Mouse (Mus musculus) MEL (cell line): ENCODE measurements around the gene Catsper1.

Source experiments
- CHD1 ChIP-seq: IDR thresholded peaks from 2 replicates; pipeline ENCODE4 v1.6.1; 2012; ENCODE audit warnings: low read depth, mild to moderate bottlenecking, inconsistent platforms, low read length, improper control_type of control experiment
- CTCF ChIP-seq, 3 experiments: IDR thresholded peaks in 2 of 3; conservative IDR thresholded peaks in 1 of 3; 2 replicates each; pipeline ENCODE4 v1.5.1; 2011 to 2012; ENCODE audit warnings: low read length in 3 of 3, low read depth in 2 of 3, mild to moderate bottlenecking in 2 of 3, improper control_type of control experiment in 1 of 3, inconsistent platforms in 1 of 3, mixed read lengths in 1 of 3, moderate library complexity in 1 of 3; ENCODE audit not compliant: control insufficient read depth in 1 of 3, insufficient read depth in 1 of 3, poor library complexity in 1 of 3, severe bottlenecking in 1 of 3
- EP300 ChIP-seq, 2 experiments: IDR thresholded peaks; 2 replicates each; pipeline ENCODE4 v1.6.1; 2011; ENCODE audit warnings: improper control_type of control experiment in 2 of 2, low read length in 2 of 2, low read depth in 1 of 2, mild to moderate bottlenecking in 1 of 2
- KAT2A ChIP-seq: conservative IDR thresholded peaks from 2 replicates; pipeline ENCODE4 v1.6.1; 2012; ENCODE audit warnings: low read depth, low read length, improper control_type of control experiment, inconsistent platforms

DNA sequence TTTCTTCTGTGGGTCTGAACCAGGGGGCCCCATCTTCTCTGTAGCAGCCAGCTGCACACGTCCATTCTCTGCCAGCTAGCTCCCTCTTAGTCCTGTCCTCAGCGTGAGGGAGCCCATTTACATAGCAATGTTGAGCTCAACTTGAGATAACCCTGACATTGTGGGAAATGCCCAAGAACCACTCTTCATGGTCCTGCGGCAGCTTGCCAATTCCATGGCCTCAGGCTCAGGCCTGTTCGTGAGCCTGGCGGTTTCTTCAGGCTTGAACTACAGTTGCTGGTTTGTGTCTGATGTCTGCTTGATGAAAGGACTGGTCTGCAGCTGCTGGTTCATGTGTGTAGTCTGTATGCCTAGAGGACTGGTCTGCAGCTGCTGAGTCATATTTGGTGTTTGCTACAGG, 800 bp upstream of the Catsper1 start:
- TF ChIP-seq KAT2A (no peak), CTCF (IDR thresholded peaks at IDR 0.05 in 2 of 3, conservative IDR thresholded peaks at IDR 0.05 in 1 of 3; ENCODE audit: control insufficient read depth in 1 of 3, insufficient read depth in 1 of 3, low read depth in 2 of 3, low read length in 3 of 3, poor library complexity in 1 of 3, severe bottlenecking in 1 of 3) (no peak), CHD1 (no peak), EP300 (IDR thresholded peaks at IDR 0.05; ENCODE audit: low read depth in 1 of 2, low read length in 2 of 2) (no peak)
